ENCODE assay signal across 8 mouse cellular contexts in genomic region chr6:22354675-22355074, GRCm38 (mm10). TPM values are rescaled to one million over a fixed set of nuclear protein-coding genes. Genes with fewer than 3 reads are reported as not detected.
DNase-seq lines count a peak whose midpoint lies in the region; ATAC-seq and TF ChIP-seq lines count a peak whose summit lies in the region.

No protein-coding gene starts in this region.

- H3K27ac ChIP-seq in heart, embryonic 15.5 days: no peak overlapping the region
- no peak overlapping the region for H3K27ac ChIP-seq in hindbrain, embryonic 12.5 days
- no peak overlapping the region for H3K27ac ChIP-seq in liver, postnatal 0 days (ENCODE audit: low read depth)

- H3K9me3 ChIP-seq in heart, embryonic 15.5 days (replicated peaks): no peaks in the 10 kb centered on the region
- peaks cover 4% of the 10 kb centered on the region for H3K9me3 ChIP-seq in E14TG2a.4 (ENCODE audit: low read length)
- H3K9me3 ChIP-seq in hindbrain, embryonic 12.5 days (replicated peaks): no peaks in the 10 kb centered on the region
- 0 out of 2 replicates have a peak, but pooled peaks cover 3% of the 10 kb centered on the region for H3K9me3 ChIP-seq in liver, postnatal 0 days (ENCODE audit: low read length)

- no peaks in the 10 kb centered on the region for H3K36me3 ChIP-seq in heart, embryonic 15.5 days
- peaks cover 5% of the 10 kb centered on the region; the same call in 1 of the 2 replicates for H3K36me3 ChIP-seq in E14TG2a.4 (ENCODE audit: insufficient read depth, low read length)
- no peaks in the 10 kb centered on the region for H3K36me3 ChIP-seq in hindbrain, embryonic 12.5 days
- no peaks in the 10 kb centered on the region for H3K36me3 ChIP-seq in liver, postnatal 0 days (replicated peaks; ENCODE audit: insufficient read depth, low read length)

- H3K4me3 ChIP-seq in heart, embryonic 15.5 days: peak overlapping the region; percentile 92
- peak overlapping the region; percentile 92 for H3K4me3 ChIP-seq in E14TG2a.4 (replicated peaks; ENCODE audit: low read length)
- no peak overlapping the region for H3K4me3 ChIP-seq in hindbrain, embryonic 12.5 days
- peak overlapping the region; percentile 71; the same call in 1 of the 2 replicates for H3K4me3 ChIP-seq in liver, postnatal 0 days (ENCODE audit: low read depth, low read length)

- H3K27me3 ChIP-seq in heart, embryonic 15.5 days: no peaks in the 10 kb centered on the region
- H3K27me3 ChIP-seq in E14TG2a.4 (ENCODE audit: insufficient read depth, low read length): no peaks in the 10 kb centered on the region
- no peaks in the 10 kb centered on the region for H3K27me3 ChIP-seq in hindbrain, embryonic 12.5 days
- H3K27me3 ChIP-seq in liver, postnatal 0 days (ENCODE audit: insufficient read depth, low read length): no peaks in the 10 kb centered on the region

- peak overlapping the region; percentile 84 for H3K4me2 ChIP-seq in heart, embryonic 15.5 days
- H3K4me2 ChIP-seq in hindbrain, embryonic 12.5 days (replicated peaks): peak overlapping the region; percentile 53; the same call in 1 of the 2 replicates
- peak overlapping the region; percentile 84 for H3K4me2 ChIP-seq in liver, postnatal 0 days (ENCODE audit: low read depth, low read length)

- no peak for TF ChIP-seq EP300 in liver, postnatal 0 days (IDR thresholded peaks at IDR 0.05; ENCODE audit: low read depth)

- DNase-seq in heart, postnatal 4 days: no peak
- DNase-seq in liver, postnatal 0 days: no peak
- no peak for DNase-seq in right cerebral cortex, postnatal 4 days
- DNase-seq in adrenal gland, postnatal 25 days: no peak
- no peak for DNase-seq in MN1 (ENCODE audit: low spot score)

- no peak for TF ChIP-seq CTCF in E14TG2a.4 (conservative IDR thresholded peaks at IDR 0.05; ENCODE audit: low read length)
- TF ChIP-seq CTCF in liver, postnatal 0 days (IDR thresholded peaks at IDR 0.05; ENCODE audit: low read depth): no peak

- no peak overlapping the region for H3K9ac ChIP-seq in heart, embryonic 15.5 days
- H3K9ac ChIP-seq in hindbrain, embryonic 12.5 days: no peak overlapping the region
- peak overlapping the region; percentile 79; the same call in 1 of the 2 replicates for H3K9ac ChIP-seq in liver, postnatal 0 days (replicated peaks)

- no peak for ATAC-seq in heart, embryonic 15.5 days (replicated peaks; ENCODE audit: insufficient number of reproducible peaks, insufficient read depth, low FRiP score, low read depth)
- ATAC-seq in hindbrain, embryonic 12.5 days (ENCODE audit: low FRiP score): no peak
- no peak for ATAC-seq in liver, postnatal 0 days

- H3K4me1 ChIP-seq in heart, embryonic 15.5 days (replicated peaks): peaks cover 22% of the 10 kb centered on the region
- peaks cover 58% of the 10 kb centered on the region for H3K4me1 ChIP-seq in E14TG2a.4 (replicated peaks; ENCODE audit: low read depth, low read length)
- H3K4me1 ChIP-seq in hindbrain, embryonic 12.5 days: peaks cover 5% of the 10 kb centered on the region
- peaks cover 34% of the 10 kb centered on the region for H3K4me1 ChIP-seq in liver, postnatal 0 days (ENCODE audit: insufficient read depth)

- WGBS in heart, embryonic 15.5 days: 89% methylated on average over 7 of the region's 7 CpGs
- WGBS in hindbrain, embryonic 12.5 days: 74% methylated on average over 7 of the region's 7 CpGs
- 82% methylated on average over 7 of the region's 7 CpGs for WGBS in liver, postnatal 0 days (ENCODE audit: insufficient replicate concordance)

RNA-seq across cellular contexts. Expression of gene Fam3c, which starts 1.4 kb away (rescaled TPM):
- 45.7 and 49.1 TPM in 2 replicates for polyA plus RNA-seq in heart, embryonic 15.5 days (2015; fragmentation: Nextera tagmentation; extraction: Ambion mirVana)
- total RNA-seq in heart, postnatal 4 days (2021): 10 to 100 TPM; 34.9 to 38.1 TPM
- 33.8 and 43.1 TPM in 2 replicates for polyA plus RNA-seq in hindbrain, embryonic 12.5 days (2016; fragmentation: Nextera tagmentation; extraction: Ambion mirVana)
- 32.6 and 38.2 TPM in 2 replicates for polyA plus RNA-seq in liver, postnatal 0 days (2015; fragmentation: Nextera tagmentation; extraction: Ambion mirVana)
- 37.9 and 53.0 TPM in 2 replicates for total RNA-seq in adrenal gland, postnatal 25 days (2021)
